Mouse (Mus musculus): Measurements from ENCODE around the gene A730046J19Rik.

A730046J19Rik gene

DNA sequence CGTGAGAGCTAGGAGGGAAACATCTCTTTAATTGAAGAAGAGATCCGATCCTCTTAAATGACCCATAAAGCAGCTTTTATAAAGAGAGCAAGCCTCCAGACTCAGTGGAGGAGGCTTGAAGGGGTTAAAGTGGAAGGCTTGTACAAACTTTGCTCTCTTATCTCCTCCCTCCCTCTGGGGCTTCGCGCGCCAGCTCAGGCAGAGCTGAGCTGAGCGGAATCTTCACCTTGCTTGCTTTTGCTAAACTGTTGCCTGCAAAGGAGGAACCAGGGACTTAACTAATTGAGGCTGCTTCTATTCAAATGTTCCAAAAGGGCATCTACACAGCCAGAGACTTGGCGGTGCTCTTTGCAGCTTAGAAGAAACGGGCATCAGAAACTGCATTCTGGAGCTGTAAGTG is at the start of gene A730046J19Rik:
Gene A730046J19Rik, plus strand, starts transcription at position 173 of the 400 bp plus-strand sequence.
- no peak for DNase-seq (ENCODE audit: low spot score)

DNA sequence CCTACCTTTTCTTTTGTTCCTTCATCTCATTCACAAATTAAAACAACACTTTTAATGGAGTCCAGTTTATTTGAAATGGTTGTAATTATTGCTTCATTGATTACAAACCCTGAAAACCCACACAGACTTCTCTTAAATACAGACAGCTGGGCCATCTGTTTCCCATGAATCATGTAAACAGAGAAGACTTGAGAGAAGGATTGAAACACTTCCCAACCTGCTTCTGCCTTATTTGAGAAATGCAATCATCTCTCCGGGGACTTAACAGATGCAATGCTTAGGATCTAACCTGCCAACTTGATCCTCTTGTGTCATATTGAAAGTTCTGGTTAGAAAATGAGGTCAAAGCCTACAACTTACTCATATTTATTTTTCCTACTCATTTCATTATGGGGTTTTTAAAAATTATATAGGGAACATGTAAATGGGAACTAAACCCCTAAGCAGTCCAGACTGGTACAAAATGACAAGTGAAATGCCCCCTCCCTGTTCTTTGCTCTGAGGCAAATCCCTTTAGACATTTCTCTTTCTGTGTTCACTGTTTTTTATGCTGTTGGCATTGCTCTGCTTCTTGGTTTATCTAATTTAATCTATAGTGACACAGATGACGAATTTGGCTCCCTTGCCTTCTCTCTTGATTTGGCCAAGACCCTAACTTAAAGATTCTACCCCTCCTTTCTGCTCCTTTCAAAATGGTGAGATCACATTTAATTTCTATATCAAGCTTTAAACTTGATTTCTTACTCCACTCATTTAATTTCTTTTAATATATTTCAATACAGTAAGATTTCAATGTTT is 48.7 kb upstream of the A730046J19Rik start:
- DNase-seq (ENCODE audit: low spot score): no peak

DNA sequence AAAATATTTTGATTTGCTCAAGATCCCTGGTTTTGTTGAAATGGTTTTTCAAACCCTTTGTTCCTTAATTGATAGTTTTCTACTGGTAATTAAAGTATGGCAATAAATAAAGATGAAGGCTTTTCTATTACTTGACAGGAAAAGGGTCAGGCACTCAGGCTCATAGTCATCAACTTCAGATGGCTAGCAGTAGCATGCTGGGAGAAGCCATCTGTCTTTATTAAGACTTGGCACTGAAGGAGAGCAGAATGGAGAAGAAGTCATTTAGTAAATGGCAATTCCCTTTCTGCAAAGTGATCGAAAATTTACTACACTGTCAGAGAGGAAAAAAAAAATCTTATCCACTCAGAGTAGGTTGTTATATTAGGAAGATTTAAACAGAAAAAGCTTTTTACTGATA is 17.2 kb upstream of the A730046J19Rik start:
- no peak for DNase-seq (ENCODE audit: low spot score)

DNA sequence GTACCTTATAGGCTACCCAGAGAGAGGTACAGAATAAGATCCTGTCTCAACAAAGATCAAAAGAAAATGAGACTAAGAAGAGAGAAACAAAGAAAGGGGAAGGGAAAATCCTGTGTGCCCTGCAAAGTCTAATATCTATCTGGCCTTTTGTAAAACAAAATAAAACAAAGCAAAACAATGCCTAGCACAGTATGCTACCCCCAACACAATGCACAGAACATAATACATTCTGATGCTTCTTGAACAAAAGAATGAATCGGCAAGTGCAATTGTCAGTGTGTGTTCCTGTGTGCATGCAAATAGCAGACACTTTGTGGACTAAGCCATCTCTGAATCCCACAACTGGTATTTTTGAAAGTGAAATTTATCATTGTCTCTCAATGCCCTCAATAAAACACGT is 3.5 kb upstream of the A730046J19Rik start:
- DNase-seq (ENCODE audit: low spot score): no peak

DNA sequence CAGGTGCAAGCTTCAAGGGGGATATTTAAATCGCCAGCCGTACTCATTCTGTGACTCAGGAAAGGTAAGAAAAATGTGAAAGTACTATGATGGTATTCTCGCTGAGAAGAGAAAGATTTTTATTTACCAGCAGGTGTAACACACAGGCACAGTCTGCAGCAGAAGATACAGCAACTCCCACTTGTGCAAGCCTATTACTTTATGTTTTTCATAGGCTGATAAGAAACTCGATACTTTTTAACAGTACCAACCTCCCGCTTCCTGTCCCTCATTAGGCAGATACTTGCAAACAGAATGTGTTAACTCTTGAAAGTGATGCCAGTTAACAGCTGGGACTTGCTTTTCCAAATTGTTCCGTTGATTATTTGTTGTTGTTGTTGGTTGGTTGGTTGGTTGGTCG is 616 bp downstream of the A730046J19Rik start:
- DNase-seq (ENCODE audit: low spot score): no peak

DNA sequence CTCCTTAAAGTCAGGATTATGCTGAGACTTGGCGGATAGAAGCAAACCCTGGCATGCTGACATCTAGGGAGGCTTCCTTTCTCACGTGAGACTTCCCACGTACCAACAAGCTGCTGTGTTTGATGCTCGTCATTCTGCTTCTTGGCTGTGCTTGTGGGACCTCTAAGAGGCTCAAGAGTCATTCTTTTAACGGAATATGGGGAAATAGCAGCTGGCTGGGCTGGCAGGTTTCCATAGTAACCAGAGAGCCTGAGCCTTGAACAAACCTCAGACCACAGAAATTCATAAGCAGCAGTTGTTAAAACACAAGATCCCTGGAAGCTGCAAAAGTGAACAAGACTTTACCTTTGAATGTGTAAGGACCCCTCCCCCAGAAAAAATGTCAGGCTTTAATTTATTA is 9.4 kb downstream of the A730046J19Rik start:
- DNase-seq (ENCODE audit: low spot score): no peak

All from ovary, postnatal 10 days (tissue).